Mouse (Mus musculus) lung, postnatal 14 days (tissue): Measurements from ENCODE around the gene Ak1.

Experiments
- DNase-seq: peaks from one replicate; pipeline ENCODE4 v3.0.0; 2021

Ak1 gene

DNA sequence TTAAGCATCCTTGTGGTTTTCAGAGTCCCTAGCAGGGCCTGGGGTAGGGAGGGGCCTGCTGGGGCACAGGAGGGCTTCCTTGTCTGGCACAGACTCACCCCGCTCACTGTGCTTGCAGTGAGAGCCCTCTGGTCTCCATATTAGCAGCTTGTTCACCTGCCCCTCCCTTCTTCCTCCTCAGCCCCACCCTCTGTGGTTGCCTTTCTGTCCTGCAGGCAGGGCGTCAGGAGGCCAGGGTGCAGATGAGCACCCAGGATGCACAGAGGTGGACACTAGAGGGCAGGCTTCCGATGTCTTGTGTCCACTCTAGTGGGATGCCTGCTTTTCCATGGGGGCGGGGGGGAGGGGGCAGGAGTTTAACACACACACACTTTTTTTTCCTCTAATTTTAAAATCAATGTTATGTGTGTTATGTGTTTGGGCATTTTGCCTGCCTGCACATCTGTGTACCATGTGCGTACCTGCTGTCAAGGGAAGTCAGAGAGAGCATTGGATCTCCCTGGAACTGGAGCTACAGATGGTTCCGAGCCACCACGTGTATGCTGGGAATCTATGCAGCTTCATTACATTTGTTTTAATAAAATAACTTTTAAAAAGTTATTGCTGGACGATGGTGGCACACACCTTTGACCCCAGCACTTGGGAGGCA lies 20.0 kb upstream of the Ak1 start:
- peak; percentile 60 for DNase-seq

DNA sequence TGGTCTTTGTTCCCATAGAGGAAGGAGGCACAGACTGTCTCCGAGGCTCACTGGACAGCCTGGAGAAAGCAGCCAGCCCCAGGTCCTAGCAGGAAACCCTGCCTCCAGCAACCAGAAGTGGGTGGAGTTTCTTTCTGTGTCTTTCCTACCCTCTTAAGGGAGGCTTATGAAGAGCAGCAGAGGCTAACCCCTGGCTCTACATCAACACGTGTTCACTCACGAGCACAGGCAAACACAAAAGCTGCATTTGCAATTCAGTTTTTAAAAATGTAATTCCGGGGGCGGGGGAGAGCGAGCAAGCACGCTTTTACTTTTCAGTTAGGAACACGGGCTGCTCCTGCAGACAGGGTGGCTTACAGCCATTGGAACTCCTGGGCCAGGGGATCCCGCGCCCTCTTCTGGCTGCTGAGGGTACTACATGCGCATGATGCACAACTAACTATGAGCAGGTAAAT lies 18.9 kb upstream of the Ak1 start:
- DNase-seq, result peak; percentile 95

DNA sequence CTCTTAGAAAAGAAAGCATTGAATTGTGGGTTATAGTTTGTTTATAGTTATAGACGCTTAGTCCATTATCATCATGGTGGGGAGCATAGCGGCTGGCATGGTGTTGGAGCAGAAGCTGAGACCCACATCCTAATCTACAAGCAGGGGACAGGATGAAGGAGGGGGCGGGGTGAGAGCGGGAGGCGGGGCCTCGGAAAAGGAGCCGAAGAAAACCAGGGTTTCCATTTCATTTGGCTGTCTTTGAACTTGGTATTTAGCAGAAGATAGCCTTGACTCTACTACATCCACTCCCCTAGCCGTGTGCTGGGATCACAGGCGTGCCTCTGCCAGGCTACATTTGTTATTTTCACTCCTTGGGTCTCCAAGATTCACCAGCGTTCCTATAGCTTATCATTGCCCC lies 16.9 kb upstream of the Ak1 start:
- no peak for DNase-seq

DNA sequence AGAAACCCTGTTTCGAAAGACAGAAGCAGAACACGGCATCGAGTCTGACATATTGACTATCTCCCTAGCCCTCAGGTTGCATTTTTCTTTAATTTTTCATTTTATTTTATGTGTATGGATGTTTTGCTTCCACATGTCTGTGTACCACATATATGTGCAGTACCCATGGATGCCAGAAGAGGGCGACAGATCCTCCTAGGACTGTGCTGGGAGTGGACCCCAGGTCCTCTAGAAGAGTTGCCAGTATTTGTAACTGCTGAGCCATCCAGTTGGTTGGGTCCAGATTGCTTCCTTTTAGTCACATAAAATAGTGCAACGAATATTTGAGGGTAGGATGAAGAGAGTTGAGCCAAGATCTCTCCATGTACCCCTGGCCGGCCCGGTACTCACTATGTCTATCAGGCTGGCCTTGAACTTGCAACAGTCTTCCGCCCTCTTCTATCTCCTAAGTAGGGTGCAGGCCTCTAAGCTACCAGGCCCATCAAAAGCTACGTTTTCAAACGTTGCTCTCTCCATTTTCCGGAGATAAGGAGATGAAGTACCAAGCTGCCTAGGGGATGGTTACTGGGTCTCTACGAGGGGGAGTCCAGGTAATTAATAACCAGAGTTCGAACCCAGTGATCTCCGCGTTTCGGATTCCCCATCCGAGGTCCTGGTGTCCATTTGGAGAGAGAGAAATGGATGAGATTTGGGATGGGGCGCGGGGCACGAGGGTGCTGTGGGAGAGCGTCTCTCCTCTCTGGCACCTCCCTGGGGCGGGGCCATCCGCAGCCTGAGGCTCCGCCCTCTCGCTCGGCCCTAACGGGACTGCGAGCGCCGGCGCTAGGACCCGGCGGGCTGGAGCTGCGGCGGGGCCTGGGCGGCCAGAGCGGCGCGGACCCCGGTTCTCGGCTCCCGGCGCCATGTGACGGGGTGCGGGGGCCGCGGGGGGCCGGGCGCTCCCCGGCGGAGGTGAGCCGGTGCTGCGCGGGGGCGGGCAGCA lies 15.1 kb upstream of the Ak1 start:
- DNase-seq, result peak; percentile 87

DNA sequence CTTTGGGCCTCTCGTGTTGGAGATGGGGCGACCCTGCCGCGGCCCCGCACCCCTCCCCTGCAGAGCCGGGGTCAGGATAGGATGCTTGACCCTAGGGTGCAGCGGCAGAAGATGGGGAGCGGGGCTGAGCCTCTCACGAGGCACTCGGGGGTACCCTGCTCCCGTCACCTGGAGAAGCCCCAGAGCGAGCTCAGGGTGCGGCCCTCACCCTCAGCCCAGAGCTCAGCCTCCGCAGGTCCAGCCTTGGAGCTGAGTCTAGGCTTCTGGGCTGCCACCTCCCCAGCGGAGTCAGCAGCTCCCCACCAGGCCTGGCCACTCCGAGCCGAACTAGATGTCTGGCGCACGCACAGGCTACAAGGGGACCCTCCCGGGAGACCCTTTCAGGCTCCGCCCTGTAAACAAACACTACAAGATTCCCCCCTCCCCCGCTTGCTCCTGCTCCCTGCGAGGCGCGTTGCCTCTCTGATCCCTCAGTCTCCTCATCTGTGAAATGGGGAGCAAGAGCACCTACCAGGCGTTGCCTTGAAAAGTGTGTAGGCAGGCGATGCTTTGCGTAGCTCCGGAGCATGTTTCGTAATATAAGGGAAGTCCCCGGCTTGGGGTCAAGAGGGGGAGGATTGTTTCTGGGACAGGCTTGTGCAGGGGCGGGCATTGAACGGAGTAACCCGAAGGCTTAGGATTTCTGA lies 14.2 kb upstream of the Ak1 start:
- DNase-seq, result peak; percentile 51

DNA sequence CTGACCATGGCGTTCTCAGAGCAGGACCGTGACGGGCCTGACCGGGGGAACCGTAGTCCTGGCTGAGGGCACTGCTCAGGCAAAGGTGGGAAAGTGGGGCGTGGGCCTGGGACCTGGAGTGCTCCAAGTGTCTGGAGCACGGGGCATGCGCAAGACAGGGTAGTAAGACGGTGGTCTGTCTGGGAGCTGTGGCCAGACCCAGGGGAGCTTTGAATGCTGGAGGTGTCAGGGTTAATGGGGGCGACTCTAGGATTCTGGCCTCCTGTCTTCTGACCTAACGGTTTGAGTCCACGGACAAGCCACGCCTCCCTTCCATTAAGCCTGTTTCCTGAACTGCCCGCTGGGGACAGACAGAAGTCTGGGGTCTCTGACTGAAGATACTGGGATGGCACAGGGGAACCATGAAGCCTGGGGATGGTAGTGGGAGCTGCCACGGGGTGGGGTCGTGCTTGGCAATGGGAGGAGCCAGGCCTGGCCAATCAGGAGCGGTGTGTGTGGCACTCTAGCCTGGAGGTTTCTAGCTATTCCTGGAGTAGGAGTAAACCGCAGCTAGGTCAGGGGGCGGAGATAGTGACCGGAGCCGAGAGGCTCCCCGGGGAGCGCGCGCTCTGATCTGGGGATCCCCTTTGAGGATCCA lies 13.3 kb upstream of the Ak1 start:
- peak; percentile 60 for DNase-seq

DNA sequence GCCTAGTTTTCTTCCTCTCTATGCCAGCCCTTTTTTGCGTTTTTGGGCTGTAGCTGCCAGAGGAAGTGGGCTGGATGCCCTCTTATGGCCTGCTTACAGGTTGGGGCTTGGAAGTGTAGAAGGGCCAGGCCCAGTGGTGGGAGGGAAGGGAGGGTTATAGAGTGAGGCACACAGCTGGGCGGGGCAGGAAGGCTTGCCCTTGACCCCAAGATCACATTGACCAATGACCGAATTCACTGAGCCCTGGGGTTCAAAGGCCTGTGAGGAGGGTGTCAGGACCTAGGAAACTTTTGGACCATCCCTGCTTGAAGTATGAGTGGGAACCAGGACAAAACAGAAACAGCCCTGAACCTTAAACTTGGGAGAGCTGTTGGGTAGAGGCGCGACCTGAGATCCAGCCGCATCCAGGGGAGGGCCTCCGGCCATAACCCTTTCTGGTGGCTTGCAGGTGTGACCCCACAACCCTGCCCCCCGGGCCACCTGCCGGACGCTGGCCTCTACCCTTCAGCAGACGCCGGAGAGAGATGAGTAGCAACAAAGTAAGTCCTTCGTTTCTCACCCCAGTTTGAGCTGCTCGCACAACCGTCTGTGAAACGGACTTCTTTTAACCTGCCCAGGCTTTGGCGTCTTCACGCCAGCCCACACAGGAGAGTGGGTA lies 12.7 kb upstream of the Ak1 start:
- no peak for DNase-seq

DNA sequence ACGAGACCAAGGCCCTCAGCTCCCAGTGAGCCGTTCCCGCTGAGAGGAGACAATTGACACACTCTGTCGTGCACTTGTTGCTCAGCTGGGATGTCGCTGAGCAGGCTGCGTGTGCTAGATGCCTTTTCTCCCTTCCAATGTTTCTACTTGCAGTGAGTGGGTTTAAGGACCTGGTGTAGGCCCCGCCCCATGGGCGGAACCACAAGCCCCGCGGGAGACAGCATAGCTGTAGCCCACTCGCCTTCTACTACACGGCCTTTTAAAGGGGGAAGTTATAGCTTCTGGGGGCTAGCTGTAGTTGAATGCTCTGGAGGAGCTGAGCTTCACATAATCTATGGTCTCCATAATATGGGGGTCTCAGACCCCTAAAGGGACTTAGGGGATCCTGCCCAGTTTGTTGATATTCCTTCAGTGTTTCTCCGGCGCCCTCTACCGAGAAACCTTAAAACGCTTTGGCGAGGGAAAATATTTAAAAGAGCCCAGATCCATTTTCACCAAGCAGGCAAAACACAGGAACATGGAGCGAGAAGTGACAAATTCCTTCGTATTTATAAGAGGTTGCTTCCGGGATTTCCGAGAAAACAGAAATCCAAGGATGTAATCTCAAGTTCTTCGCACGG lies 10.8 kb upstream of the Ak1 start:
- DNase-seq, result peak; percentile 63

DNA sequence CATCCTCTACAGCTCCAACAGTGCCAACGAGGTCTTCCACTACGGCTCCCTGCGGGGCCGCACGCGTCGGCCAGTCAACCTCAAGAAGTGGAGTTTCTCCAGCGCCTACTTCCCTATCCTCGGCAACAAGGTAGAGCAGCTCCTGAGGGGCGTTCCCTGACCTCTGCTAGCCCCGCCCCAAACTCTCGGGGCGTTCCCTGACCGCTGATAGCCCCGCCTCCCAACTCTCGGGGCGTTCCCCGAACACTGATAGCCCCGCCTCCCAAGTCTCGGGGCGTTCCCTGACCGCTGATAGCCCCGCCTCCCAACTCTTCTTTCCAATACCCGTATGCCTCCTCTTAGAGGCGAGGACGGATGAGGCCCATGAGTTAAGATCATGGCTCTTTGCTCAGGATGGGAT lies 9.3 kb upstream of the Ak1 start:
- DNase-seq, result no peak

DNA sequence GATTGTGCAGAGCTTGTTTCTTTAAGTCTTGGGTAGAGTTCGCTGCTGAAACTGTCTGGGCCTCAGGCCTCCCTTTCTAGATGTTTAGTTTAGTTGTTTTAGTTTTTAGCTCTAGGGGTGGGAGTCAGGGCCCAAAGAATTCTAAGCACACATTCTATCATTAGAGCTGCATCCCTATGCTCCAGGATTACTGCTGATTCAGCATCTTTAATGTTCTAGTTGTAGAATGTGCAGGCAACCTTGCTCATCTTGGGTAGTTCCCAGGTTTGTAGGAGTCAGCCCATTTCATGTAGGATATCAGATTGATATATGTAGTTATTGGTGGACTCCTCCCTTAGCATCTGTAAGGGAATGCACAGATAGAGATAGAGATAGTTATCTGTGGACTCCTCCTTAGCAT lies 4.4 kb upstream of the Ak1 start:
- no peak for DNase-seq

DNA sequence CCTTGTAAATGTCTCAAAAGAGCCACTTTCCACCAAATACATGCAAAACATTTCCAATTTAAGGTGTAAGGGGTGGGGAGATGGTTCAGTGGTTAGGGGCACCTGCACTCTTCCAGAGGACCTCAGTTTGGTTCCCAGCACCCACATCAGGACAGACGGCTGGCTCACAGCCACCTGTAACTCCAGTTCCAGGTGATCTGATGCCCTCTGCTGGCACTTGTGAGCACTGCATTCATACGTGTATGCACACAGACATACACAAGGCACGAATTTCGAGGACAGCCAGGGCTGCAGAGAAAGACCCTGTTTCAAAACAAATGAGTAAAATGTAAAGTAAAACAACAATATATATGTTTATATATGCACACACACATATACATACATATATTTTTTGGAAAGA lies 4.0 kb upstream of the Ak1 start:
- no peak for DNase-seq

DNA sequence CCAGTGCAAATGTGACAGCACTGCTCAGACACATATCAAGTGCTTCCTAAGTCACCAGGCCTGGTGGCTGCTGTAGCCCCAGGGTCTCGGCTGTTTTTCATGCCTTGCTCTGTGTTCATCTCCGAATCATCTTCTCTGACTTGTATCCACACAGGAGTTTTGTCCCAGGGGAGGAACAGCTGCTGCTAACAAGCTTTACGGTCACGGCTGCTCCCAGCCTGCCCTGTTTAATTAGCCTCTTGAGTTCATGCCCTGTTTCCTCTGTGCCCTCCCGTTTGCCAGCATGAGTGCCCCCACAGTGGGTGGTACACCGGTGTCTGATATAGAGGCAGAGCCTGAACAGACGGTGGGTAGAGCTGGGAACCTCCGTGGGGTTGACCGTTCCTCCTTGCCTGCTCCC lies 3.5 kb upstream of the Ak1 start:
- DNase-seq, result no peak

DNA sequence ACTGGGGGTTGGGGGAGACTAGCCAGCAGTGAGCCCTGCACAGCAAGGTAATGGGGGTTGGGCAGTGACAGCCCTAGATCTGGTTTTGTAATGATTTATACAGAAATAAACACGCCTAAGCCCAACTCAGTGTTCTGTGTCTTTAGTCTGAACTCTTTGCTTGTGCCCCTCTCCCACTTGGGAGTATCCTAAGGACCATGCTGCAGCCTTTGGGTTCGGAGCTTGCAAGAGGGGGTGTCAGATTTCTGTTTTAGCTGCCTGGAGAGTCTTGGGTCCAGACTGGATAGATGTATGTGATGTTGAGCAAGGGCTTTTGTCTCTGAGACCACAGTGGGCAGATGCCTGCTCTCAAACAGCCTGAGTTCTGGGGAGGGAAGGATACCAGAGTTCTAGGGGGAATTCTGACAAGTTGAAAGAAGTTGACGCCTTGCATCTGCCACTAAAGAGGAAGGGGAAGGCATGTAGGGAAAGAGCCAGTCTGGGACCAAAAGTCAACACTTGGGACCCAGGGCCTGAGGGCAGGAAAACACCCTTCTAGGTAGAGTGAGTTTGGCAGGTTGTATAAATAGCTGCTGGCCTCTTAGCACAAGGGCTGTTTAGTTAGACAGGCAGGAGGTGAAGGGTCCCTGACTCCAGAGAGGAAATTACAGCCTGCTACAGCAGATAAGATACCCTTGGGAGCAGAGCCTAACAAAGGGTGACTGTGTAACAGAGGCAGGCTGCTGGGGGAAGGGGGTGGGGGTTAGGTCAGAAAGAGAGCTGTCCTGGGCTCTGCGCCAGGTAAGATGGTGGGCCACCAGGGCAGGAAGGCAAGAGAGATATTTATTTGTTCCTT lies 659 bp upstream of the Ak1 start:
- DNase-seq, result peak; percentile 59

DNA sequence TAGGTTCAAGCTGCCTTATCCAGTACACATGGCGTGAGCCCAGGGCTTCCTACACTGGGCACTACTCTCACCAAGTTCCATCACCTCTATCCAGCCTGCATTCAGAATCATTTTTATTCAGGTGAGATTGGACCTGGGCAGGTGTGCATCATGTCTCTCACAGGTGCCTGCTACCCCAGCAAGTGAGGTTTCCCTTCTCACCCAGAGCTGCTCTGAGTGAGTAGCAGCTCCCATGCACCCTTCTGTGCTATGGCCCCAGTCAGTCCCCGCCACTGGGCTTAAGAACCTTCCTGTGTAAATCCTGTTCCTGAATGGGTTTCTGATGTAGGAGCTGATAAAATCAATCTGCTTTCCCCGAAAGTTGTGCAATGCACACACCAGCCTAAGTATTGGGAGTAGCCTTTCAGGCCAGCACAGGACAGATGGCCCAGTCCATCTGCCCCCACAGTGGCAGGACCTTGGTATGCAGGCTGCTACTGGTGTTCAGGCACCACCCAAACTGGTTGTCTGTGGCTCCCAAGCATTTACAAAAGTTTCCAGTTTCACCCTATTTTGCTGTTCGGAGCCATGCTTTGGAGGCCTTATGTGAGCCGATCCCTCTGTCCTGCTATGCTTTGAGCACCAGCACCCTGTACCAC lies 2.7 kb downstream of the Ak1 start:
- DNase-seq, result no peak

DNA sequence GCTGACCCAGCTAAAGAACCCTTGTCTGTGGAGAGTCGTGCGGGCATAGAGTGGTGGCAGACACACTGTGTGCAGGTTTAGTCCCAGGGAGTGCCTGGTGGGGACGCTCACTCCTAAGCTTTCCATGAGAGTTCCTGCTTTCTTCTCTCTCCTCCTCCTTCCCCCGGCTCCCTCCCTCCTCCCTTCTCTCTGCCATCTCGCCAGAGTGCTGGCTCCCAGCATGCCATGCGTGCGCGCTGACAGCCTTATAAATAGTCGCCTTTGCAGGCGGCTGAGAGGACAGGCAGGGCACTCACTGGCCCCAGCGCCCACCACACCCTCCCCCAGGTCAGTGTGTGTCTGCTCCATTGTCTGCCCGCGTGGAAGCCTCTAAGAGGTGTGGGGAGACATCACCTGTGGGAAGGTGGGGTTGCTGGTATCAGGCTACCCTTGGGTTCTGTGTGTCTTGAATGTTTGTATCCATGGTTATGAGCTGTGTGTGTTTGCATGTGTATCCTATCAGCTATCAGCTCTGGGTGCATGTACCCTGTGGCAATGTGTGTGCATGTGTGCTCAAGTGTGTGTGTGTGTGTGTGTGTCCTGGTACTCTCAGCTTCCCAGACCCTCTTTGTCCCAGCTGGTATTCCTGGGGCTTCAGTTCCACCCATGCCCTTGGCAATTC lies 3.8 kb downstream of the Ak1 start:
- DNase-seq, result peak; percentile 73

DNA sequence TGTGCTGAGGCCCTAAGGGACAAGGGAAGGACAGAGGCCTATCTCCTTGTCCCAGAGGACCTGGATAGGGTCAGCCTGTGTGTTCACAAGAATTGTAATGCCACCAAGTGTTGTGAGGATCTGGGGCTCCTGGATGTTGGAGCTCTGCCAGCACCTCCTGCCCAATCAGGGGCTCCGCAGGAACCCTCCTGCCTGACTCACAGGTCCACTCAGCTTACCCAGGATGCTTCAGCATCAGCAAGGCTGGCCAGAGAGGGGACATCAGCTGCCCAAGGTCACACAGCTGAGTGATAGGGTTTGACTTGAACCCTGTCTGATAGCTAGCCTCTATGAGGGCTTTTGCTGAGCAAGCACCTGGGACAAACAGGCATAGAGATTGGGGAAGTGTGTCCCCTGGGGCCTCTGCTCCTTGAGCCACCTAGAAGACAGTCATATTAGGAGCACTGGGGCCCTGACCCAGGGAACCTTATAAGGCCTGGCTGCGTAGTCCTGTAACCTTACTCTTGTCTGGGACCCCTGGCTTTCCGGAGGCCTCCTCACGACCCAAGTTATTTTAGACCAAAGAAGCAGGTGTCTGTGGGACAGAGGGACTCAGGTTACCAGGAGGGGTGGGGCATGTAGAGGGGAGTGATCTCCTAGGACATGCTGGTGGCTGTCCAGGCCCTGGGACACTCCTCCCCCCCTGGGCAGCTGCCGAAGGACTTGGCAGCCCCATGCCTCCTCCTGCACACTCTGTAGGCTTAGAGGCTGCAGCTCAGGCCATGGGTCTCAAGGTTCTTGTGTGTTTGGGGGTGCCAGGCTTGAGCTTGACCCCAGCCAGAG lies 4.5 kb downstream of the Ak1 start:
- no peak for DNase-seq

DNA sequence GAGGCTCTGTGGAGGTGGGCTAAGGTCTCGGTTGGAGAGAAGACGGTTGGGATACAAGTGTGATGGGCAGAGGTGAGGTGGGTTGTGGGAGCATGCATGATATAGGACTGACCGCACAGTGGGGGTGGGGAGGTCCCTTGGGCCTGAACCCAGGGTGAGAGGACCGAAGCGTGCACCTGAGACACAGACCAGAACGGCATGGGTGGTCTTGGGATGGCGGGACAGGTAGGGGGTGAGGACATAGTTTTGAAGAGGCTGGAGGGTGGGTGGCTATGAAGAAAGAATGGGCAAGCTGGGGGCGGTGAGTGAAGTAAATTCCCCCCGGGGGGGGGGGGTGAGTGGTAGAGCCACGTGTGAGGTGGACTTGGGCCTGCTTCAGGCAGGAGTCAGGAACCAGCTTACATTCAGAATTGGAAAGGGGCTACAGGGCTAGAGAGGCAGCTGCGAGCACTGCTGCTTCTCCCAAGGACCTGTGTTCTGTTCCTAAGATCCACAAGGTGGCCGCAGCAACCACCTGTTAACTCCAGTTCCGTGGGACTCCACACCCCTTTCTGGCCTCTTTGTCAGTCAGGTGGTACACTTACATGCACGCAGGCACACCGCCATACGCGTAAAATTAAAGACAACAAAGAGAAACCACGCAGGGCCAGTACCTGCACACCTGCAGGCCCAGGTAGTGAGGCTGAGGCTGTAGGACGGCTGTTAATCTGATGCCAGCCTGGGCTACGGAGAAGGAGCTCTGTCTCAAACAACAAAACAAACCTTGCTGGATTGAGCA lies 5.9 kb downstream of the Ak1 start:
- no peak for DNase-seq

DNA sequence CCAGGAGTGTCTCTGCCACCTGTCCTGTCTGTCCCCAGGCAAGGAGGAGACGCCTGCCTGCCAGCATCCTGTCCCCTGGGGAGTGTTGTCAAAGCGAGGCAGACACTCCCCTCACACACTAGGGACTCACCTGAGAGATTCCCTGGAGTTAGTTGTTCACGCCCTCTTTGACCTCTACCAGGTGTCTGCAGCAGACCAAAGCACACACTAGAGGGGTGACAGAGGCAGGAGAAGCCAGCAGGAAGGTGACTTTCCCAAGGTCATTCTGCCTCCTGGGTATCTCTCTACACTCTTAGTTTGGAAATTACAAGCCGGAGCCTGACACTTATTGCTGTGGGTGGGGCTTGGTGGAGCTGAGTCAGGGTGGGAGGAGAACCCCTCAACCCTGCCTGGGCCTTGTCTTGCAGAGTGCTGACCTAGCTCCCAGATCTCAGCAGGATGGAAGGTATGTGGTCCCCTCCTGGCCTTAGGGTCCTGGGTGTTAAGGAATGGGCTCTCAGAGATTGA lies 6.5 kb downstream of the Ak1 start:
- DNase-seq, result no peak
